Mouse (Mus musculus) testis, adult 2 months (tissue): ENCODE measurements around the gene Srsf3.

Experiments
- CTCF ChIP-seq: fragments of 200-500 bp; IDR thresholded peaks from 2 replicates; pipeline ENCODE4 v1.5.1; 2012; ENCODE audit warnings: low read depth, mild to moderate bottlenecking, inconsistent platforms, low read length, moderate library complexity; ENCODE audit not compliant: control insufficient read depth, insufficient read depth, insufficient replicate concordance
- POLR2A ChIP-seq: fragments of 200-500 bp; IDR thresholded peaks from 2 replicates; pipeline ENCODE4 v1.6.1; 2012; ENCODE audit warnings: low read depth, mild to moderate bottlenecking, inconsistent platforms, low read length, moderate library complexity; ENCODE audit not compliant: control insufficient read depth

GRCm38 (mm10) chr17:29047697-29048514 is 15.5 kb downstream of the Srsf3 start:
- TF ChIP-seq POLR2A (no peak), CTCF (no peak)
